Mouse (Mus musculus) stomach, embryonic 16.5 days (tissue): Measurements from ENCODE around the gene Sh3d21. TPM values are rescaled to one million over a fixed set of nuclear protein-coding genes. Genes with fewer than 3 reads are reported as not detected.
A peak's percentile ranks its signal among the peaks of the same experiment; 100 is the strongest.

Experiments used
- ATAC-seq: fragments of 200-750 bp; cut with Nextera tagmentation; 2 replicates; pipeline ENCODE4 v1.8.0; 2017; ENCODE audit warnings: moderate number of reproducible peaks, moderate TSS enrichment; ENCODE audit not compliant: insufficient read depth, low FRiP score
- H3K27ac ChIP-seq: fragments of 300-500 bp; sonication (generic); 2 replicates; pipeline ENCODE4 v1.5.1; 2014; ENCODE audit warnings: low read length
- H3K27me3 ChIP-seq: fragments of 300-500 bp; sonication (generic); 2 replicates; pipeline ENCODE4 v1.6.1; 2014; ENCODE audit warnings: low read length, control low read depth, mixed read lengths; ENCODE audit not compliant: control insufficient read depth, insufficient read depth
- H3K36me3 ChIP-seq: fragments of 300-500 bp; sonication (generic); 2 replicates; pipeline ENCODE4 v1.6.1; 2014; ENCODE audit warnings: low read length; ENCODE audit not compliant: control insufficient read depth, insufficient read depth
- H3K4me1 ChIP-seq: fragments of 300-500 bp; sonication (generic); 2 replicates; pipeline ENCODE4 v1.6.1; 2014; ENCODE audit warnings: low read length, control low read depth, mixed read lengths; ENCODE audit not compliant: control insufficient read depth, insufficient read depth
- H3K4me2 ChIP-seq: fragments of 300-500 bp; sonication (generic); 2 replicates; pipeline ENCODE4 v1.6.1; 2014; ENCODE audit warnings: low read depth, low read length, mixed read lengths
- H3K4me3 ChIP-seq: fragments of 300-500 bp; sonication (generic); replicated peaks from 2 replicates; pipeline ENCODE4 v1.5.1; 2014; ENCODE audit warnings: mild to moderate bottlenecking, low read length
- H3K9ac ChIP-seq: fragments of 300-500 bp; sonication (generic); 2 replicates; pipeline ENCODE4 v1.6.1; 2014; ENCODE audit warnings: low read length
- H3K9me3 ChIP-seq: fragments of 300-500 bp; sonication (generic); replicated peaks from 2 replicates; pipeline ENCODE4 v1.6.1; 2016; ENCODE audit warnings: low read length, control low read depth; ENCODE audit not compliant: control insufficient read depth
- WGBS: fragments of 180-500 bp; shearing (Covaris S2); extraction: QIAGEN DNeasy Blood & Tissue Kit; methylation state at CpG from one replicate; pipeline ENCODE4 v1.1.7; 2014; 5-methylcytosine and 5-hydroxymethylcytosine counted together
- polyA plus RNA-seq: library from polyadenylated mRNA; unstranded; fragments of >200 nt; fragmentation: Nextera tagmentation; extraction: Ambion mirVana; gene quantifications from 2 replicates; pipeline ENCODE4 v1.2.1, GENCODE M21; 2015

Gene Sh3d21
- polyA plus RNA-seq, 1 experiment from 2014 or later = 7.3 TPM

DNA sequence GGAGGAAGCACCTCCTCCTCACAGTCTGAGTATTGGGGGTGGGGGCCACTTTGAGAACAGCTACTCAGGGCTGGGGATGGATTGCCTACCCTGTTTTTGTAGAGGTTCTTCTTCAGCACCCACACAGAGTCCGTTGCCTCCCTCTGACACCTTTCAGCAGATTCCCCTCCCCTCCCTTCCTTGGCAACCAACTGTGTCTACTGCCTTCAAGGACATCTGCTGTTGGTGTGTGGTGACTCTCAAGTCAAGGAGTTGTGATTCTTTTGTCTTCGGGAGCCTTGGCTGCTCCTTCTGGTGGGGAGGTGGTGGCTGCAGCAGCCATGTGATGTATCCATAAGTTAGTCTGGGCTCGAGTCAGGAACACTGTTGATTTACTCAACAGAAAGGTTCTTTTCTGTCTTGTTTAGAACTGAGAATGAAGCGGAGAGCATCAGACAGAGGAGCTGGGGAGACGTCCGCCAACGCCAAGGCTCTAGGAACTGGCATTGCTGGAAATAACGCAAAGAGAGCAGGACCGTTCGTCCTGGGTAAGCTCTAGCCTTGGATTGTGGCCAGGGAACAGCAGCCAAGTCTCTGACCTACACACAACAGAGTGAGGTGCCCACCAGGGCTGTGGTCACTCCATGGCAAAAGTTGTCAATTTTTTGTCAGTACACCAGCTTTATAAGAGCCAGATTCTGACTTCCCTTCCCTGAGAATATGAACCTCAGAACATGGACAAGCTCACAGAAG is 39.8 kb downstream of the Sh3d21 start:
- no peak overlapping the region for H3K4me2 ChIP-seq
- WGBS = 80% methylated on average over 10 of the region's 10 CpGs
- no peaks in the 10 kb centered on the region for H3K9me3 ChIP-seq
- H3K27me3 ChIP-seq = no peaks in the 10 kb centered on the region
- no peak overlapping the region for H3K9ac ChIP-seq
- no peaks in the 10 kb centered on the region for H3K4me1 ChIP-seq
- no peak overlapping the region for H3K27ac ChIP-seq
- H3K4me3 ChIP-seq = no peak overlapping the region
- no peak for ATAC-seq
- H3K36me3 ChIP-seq = peaks cover 5% of the 10 kb centered on the region; the same call in 1 of the 2 replicates

GRCm38 (mm10) chr4:126120506-126120905 is 42.8 kb downstream of the Sh3d21 start:
- WGBS = 98% methylated on average over 2 of the region's 2 CpGs
- H3K9me3 ChIP-seq = no peaks in the 10 kb centered on the region

GRCm38 (mm10) chr4:126120052-126120451 is 43.2 kb downstream of the Sh3d21 start:
- WGBS = 90% methylated on average over 5 of the region's 5 CpGs
- 0 out of 2 replicates have a peak, but pooled peaks cover 5% of the 10 kb centered on the region for H3K36me3 ChIP-seq
- H3K27ac ChIP-seq = no peak overlapping the region
- no peak overlapping the region for H3K4me3 ChIP-seq
- no peak overlapping the region for H3K4me2 ChIP-seq
- H3K9me3 ChIP-seq = no peaks in the 10 kb centered on the region
- H3K27me3 ChIP-seq = no peaks in the 10 kb centered on the region
- H3K4me1 ChIP-seq = peaks cover 6% of the 10 kb centered on the region; the same call in 1 of the 2 replicates
- ATAC-seq = no peak
- H3K9ac ChIP-seq = no peak overlapping the region

More at GRCm38 (mm10) chr4:126120506-126120905, 42.8 kb downstream of the Sh3d21 start:
- H3K4me2 ChIP-seq = no peak overlapping the region
- H3K4me3 ChIP-seq = no peak overlapping the region
- H3K9ac ChIP-seq = no peak overlapping the region
- 0 out of 2 replicates have a peak, but pooled peaks cover 5% of the 10 kb centered on the region for H3K36me3 ChIP-seq
- H3K4me1 ChIP-seq = peaks cover 6% of the 10 kb centered on the region; the same call in 1 of the 2 replicates
- H3K27me3 ChIP-seq = no peaks in the 10 kb centered on the region
- no peak for ATAC-seq
- no peak overlapping the region for H3K27ac ChIP-seq

DNA sequence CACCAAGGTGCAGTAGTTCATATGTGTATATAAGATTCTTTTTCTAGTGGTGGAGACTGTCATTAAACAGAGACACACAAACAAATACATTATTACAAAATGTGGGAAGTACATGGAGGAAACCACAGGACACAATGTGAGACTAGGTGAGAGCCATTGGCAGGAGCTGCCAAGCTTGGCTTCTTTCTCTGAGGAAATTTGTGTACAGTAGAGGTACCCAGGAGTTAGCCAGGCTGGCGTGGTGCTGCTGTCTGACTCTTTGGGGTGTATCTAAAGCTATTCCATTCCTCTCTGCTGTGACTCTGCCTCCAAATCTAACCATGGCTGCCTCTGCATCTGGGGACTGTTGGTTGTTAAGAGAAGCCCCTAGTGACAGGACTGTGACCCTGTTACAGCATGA is 44.2 kb downstream of the Sh3d21 start:
- ATAC-seq = no peak

DNA sequence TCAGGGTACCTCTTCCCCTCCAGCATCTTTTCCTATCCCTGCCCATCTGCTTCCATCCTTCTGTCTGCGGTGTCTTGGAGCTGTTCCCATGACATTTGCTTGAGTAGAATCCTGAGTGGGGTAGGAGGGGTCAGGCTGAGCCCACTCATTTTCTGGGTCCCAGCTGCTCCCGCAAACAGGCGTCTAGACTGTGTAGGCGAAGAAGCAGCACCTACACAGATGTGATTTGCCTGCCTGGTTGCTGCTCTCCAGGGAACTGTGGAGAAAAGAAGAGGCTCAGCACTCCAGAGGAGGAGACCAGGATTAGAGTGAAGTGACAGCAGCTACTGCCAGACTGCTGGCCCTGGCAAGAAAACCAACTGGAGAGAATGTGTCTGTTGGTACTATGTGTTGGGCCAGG is 44.6 kb downstream of the Sh3d21 start:
- Histone ChIP-seq H3K27ac (no peak overlapping the region), H3K4me1 (peaks cover 13% of the 10 kb centered on the region; the same call in 1 of the 2 replicates), H3K4me3 (no peak overlapping the region), H3K9me3 (no peaks in the 10 kb centered on the region), H3K4me2 (no peak overlapping the region), H3K36me3 (0 out of 2 replicates have a peak, but pooled peaks cover 5% of the 10 kb centered on the region), H3K9ac (no peak overlapping the region), H3K27me3 (no peaks in the 10 kb centered on the region)
- WGBS = 89% methylated on average over 4 of the region's 4 CpGs
- ATAC-seq = no peak

More for the DNA sequence above, 44.2 kb downstream of the Sh3d21 start:
- no peaks in the 10 kb centered on the region for H3K27me3 ChIP-seq
- no peaks in the 10 kb centered on the region for H3K9me3 ChIP-seq
- peaks cover 9% of the 10 kb centered on the region; the same call in 1 of the 2 replicates for H3K4me1 ChIP-seq
- no peak overlapping the region for H3K9ac ChIP-seq
- H3K4me3 ChIP-seq = no peak overlapping the region
- H3K27ac ChIP-seq = no peak overlapping the region
- H3K36me3 ChIP-seq = 0 out of 2 replicates have a peak, but pooled peaks cover 5% of the 10 kb centered on the region
- 90% methylated on average over 1 of the region's 1 CpGs for WGBS
- H3K4me2 ChIP-seq = no peak overlapping the region

DNA sequence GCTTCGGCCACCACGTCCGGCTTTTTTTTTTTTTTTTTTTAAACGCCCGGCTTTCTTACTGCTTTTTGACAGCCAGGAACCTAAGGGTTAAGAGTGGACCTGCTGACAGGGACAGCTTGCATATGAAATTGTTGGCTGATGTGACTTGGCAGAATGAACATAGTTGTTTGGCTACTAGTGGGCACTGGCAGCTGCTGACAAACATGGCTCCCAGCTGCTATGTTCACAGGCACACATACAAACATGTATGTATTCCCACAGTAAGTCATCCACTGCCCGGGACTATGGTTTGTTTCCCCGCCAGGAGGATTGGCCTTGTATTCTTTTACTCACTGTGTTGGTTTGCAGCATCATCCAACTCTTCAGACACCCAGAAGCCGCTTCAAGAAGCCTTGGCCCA is 46.2 kb downstream of the Sh3d21 start:
- ATAC-seq = no peak
- Histone ChIP-seq H3K9ac (no peak overlapping the region), H3K4me2 (no peak overlapping the region), H3K4me3 (no peak overlapping the region), H3K9me3 (no peaks in the 10 kb centered on the region), H3K36me3 (0 out of 2 replicates have a peak, but pooled peaks cover 5% of the 10 kb centered on the region), H3K27ac (no peak overlapping the region), H3K27me3 (no peaks in the 10 kb centered on the region), H3K4me1 (peaks cover 14% of the 10 kb centered on the region; the same call in 1 of the 2 replicates)
- WGBS = 71% methylated on average over 8 of the region's 8 CpGs

DNA sequence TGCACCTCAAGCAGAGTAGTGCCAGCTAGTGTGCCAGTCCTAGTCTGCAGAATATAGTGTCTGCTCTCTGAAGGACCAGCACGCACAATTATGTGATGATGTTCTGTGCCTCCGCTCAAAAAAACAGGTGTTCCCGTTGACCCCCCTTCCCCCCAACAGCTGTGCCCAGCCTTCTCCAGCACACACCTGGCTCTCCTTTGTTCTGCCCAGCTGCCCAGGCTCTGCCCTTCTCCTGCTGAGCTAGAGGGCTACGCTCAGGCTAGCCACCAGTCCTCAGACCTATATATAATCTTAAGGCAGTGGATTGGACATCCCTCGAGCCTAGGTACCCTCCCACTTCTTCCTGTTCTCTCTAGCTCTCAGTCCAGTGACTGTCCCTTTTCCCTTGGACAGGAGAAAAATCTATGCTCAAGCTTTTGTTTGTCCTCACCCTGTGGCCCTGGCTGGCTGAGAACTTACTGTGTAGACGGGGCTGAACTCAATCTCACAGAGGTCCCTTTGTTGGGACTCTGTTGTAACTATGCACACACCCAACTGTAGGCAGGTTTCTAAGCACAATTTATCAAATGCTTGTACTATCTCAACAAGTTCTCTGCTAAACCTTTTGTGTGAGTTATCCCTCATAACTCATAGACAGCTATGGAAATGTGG is 47.3 kb downstream of the Sh3d21 start:
- H3K27me3 ChIP-seq = no peaks in the 10 kb centered on the region
- ATAC-seq = 0 out of 2 replicates have a peak, but pooled peaks have one; percentile 51
- no peak overlapping the region for H3K9ac ChIP-seq
- WGBS = 48% methylated on average over 6 of the region's 6 CpGs
- H3K27ac ChIP-seq = peak overlapping the region; percentile 12; the same call in 1 of the 2 replicates
- peaks cover 16% of the 10 kb centered on the region for H3K4me1 ChIP-seq
- no peaks in the 10 kb centered on the region for H3K9me3 ChIP-seq
- H3K4me3 ChIP-seq = no peak overlapping the region
- H3K4me2 ChIP-seq = no peak overlapping the region
- no peaks in the 10 kb centered on the region for H3K36me3 ChIP-seq

DNA sequence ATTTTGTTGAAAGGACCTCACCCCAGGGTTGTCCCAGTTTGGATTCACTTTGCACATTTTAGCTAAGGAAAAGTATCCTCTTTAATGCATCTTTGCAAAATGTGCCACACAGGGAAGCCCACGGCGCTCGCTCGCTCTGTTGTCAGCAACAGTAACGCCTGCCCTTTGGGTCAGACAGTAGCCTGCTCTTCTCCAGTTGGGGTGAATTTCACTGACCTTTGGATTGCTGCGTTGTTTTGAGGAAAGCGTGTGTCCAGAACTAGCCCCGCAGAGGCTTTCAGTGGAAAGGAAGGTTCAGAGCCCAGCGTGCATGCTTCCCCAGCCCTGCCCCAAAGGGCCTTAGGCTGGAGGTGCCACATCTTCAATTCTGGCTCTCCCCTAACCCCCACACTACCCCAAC is 47.9 kb downstream of the Sh3d21 start:
- Histone ChIP-seq H3K27me3 (no peaks in the 10 kb centered on the region), H3K4me1 (peaks cover 22% of the 10 kb centered on the region)
- 80% methylated on average over 9 of the region's 9 CpGs for WGBS

DNA sequence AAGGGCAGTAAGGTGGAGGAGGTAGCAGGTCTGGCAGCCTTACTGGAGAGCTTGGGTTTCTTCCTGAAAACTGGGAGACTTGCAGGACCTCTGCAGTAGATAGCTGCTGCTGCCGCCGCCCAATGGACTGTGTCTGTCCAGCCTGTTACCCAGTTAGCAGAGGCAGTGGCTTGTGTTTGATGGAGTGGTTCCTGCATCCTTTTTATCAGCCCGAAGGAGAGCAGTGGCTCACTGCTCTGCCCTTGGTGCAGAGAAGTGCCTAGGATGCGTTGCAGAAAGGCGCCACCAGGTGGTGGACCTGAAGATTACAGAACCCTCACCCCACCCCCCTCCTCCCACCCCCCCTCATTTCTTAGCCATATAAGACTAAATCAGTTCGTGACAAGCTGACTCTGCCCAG is 49.3 kb downstream of the Sh3d21 start:
- H3K4me2 ChIP-seq = no peak overlapping the region
- no peak for ATAC-seq
- 27% methylated on average over 6 of the region's 6 CpGs for WGBS

More for the DNA sequence above, 47.9 kb downstream of the Sh3d21 start:
- no peaks in the 10 kb centered on the region for H3K36me3 ChIP-seq
- H3K4me2 ChIP-seq = no peak overlapping the region
- no peak overlapping the region for H3K4me3 ChIP-seq
- H3K27ac ChIP-seq = peak overlapping the region; percentile 12; the same call in 1 of the 2 replicates
- no peaks in the 10 kb centered on the region for H3K9me3 ChIP-seq
- no peak for ATAC-seq
- H3K9ac ChIP-seq = no peak overlapping the region

More for the DNA sequence above, 49.3 kb downstream of the Sh3d21 start:
- Histone ChIP-seq H3K27ac (no peak overlapping the region), H3K9me3 (no peaks in the 10 kb centered on the region), H3K4me1 (peaks cover 34% of the 10 kb centered on the region), H3K4me3 (no peak overlapping the region), H3K9ac (0 out of 2 replicates have a peak overlapping the region, but pooled peaks have one; percentile 7), H3K36me3 (no peaks in the 10 kb centered on the region), H3K27me3 (no peaks in the 10 kb centered on the region)
